Mouse (Mus musculus) kidney, postnatal 10 days (tissue): ENCODE data around the gene Pkn3.
"Not testable (repeated sequence)": the region's sequence is repeated elsewhere in the genome, so short reads cannot be mapped to it uniquely, and the experiment has no call there.

ENCODE experiments used
- DNase-seq: peaks from one replicate; pipeline ENCODE4 v3.0.0; 2021; ENCODE audit warnings: mixed read lengths

The Pkn3 gene

GRCm38 (mm10) chr2:30077502-30078348 lies at the start of gene Pkn3:
Gene Pkn3 (plus strand): TSS chr2:30077684.
- peak; percentile 93 for DNase-seq

- DNase-seq = peak; percentile 35
These were observed 45.1 kb upstream of the Pkn3 start for GRCm38 (mm10) chr2:30032244-30032846.

- DNase-seq = no peak
These were observed 44.5 kb upstream of the Pkn3 start for GRCm38 (mm10) chr2:30032957-30033356.

GRCm38 (mm10) chr2:30037762-30038161 lies 39.7 kb upstream of the Pkn3 start:
- no peak for DNase-seq

GRCm38 (mm10) chr2:30038370-30038769 lies 39.1 kb upstream of the Pkn3 start:
- DNase-seq = no peak

- no peak for DNase-seq
These were observed 37.8 kb upstream of the Pkn3 start for GRCm38 (mm10) chr2:30039687-30040086.

- DNase-seq = peak; percentile 93
These were observed 35.0 kb upstream of the Pkn3 start for GRCm38 (mm10) chr2:30042445-30042844.

- DNase-seq = no peak
These were observed 32.9 kb upstream of the Pkn3 start for GRCm38 (mm10) chr2:30044550-30044949.

GRCm38 (mm10) chr2:30047127-30047526 lies 30.4 kb upstream of the Pkn3 start:
- DNase-seq = no peak

GRCm38 (mm10) chr2:30048101-30048501 lies 29.4 kb upstream of the Pkn3 start:
- peak; percentile 35 for DNase-seq

GRCm38 (mm10) chr2:30048699-30049388 lies 28.6 kb upstream of the Pkn3 start, which contains the start of gene Wdr34:
Gene Wdr34 (minus strand): TSS chr2:30048881.
- peak; percentile 99 for DNase-seq

- DNase-seq = no peak
These were observed 27.7 kb upstream of the Pkn3 start for GRCm38 (mm10) chr2:30049831-30050230.

GRCm38 (mm10) chr2:30051992-30052761 lies 25.3 kb upstream of the Pkn3 start:
- no peak for DNase-seq

- not testable (repeated sequence) for DNase-seq
These were observed 22.2 kb upstream of the Pkn3 start for GRCm38 (mm10) chr2:30055310-30055709.

GRCm38 (mm10) chr2:30056736-30057135 lies 20.7 kb upstream of the Pkn3 start:
- DNase-seq = no peak

- DNase-seq = no peak
These were observed 20.1 kb upstream of the Pkn3 start, which contains the start of gene Set for GRCm38 (mm10) chr2:30057223-30057904. Gene Set (plus strand): TSS chr2:30057378.

GRCm38 (mm10) chr2:30058418-30058817 lies 19.1 kb upstream of the Pkn3 start:
- DNase-seq = no peak

- peak; percentile 68 for DNase-seq
These were observed 16.0 kb upstream of the Pkn3 start for GRCm38 (mm10) chr2:30061215-30062166.

GRCm38 (mm10) chr2:30062249-30063093 lies 15.0 kb upstream of the Pkn3 start:
- DNase-seq = peak; percentile 73

GRCm38 (mm10) chr2:30063235-30063634 lies 14.2 kb upstream of the Pkn3 start:
- no peak for DNase-seq
